Mouse (Mus musculus): ENCODE data around the gene Stpg4.

Stpg4 gene

DNA sequence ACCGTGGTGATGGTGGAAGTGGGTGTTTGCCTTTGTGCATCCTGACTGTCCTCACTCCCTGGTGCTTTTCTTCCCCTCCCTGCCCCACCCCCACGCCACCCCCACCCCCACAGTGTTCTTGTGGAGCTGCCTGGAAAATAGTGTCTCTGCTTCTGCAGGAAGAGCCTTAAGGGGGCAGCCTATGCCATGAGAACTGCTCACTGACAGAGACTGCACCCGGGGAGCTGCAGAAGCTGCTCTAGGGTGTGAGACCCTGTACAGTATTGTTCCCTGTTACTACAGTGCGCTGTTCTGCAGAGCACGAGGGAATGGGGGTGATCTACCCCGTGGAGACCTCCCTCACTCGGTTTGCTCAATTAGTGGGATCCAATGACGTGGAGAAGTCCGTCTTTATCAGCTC, 78.5 kb downstream of the Stpg4 start:
- DNase-seq = no peak

GRCm38 (mm10) chr17:87348353-87348752, 79.2 kb downstream of the Stpg4 start:
- DNase-seq = no peak

DNA sequence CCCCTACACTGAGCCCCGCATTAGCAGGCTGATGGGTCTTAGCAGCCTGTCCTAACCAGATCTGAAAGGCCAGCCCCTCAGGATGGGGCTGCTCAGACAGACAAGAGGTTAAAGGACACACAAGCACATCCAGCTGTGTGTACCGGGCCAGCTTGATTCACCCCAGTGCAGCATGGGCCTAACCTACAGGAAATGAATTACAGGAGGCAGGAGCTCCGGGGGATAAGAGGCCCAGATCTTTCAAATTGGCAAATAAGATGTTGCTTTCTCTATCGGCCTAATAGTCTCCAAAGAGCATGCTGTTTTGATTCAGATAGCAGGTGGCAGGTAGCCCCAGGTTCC, 82.3 kb downstream of the Stpg4 start:
- no peak for DNase-seq

- DNase-seq = no peak
Measured at GRCm38 (mm10) chr17:87344441-87345251, 82.9 kb downstream of the Stpg4 start.

DNA sequence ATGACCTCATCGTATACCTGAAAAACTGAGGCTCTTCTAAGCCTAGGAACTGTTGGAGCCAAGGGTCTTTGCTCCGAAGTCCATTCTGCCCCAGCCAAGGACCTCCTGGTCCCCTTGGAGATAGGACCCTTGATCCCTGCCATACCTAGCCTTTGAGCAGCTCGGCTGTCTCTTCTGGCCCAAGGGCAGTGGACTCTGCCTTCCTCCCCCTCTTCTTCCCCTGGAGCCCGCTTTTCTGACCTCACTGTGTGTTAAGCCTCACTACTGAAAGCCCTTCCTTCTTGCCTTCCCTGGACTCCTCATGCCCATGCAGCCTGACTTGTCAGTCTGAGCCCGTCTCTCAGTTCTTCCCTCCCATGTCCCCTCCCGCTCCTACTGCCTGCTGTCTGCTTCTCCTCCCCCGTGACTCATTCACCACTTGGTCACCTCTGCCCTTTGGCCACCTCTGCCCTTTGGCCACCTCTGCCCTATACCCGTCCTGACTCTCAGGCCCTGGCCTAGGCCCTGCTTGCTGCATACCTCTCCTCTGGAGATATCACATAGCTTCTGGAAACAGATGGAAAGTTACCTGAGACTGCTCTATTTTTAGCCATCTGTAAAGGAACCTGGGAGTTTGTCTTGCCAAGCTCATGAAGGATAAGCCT, 84.4 kb downstream of the Stpg4 start:
- no peak for DNase-seq
